Mouse (Mus musculus) lung, adult 2 months (tissue): ENCODE results near the gene Kcnc3.

ENCODE experiments used
- CTCF ChIP-seq: fragments of 200-500 bp; IDR thresholded peaks from 2 replicates; pipeline ENCODE4 v1.5.1; 2011; ENCODE audit warnings: mild to moderate bottlenecking, low read length, control low read depth; ENCODE audit not compliant: insufficient read depth
- POLR2A ChIP-seq: fragments of 200-500 bp; IDR thresholded peaks from 2 replicates; pipeline ENCODE4 v1.6.1; 2011; ENCODE audit warnings: low read depth, mild to moderate bottlenecking, control low read depth, low read length, borderline replicate concordance; ENCODE audit errors: extremely low read depth

DNA sequence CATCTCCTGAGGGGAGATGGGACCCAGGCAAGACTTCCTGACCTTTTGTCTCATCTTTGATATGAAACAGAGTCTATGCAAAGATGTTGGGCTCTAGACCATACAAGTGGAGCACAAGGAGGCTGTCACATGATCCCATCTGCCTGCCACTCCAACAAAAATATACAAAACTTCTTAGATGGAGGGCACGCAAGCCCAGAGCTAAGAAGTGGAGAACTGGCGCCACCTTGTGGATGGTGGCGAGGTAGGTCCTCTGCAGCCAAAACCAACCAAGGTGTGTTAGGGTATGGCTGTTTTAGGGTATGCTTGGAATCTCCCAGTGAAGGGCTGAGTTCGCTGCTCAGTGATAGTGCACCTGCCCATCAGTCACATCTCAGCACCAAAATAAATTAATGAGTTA, 59.5 kb downstream of the Kcnc3 start:
- TF ChIP-seq POLR2A (no peak), CTCF (peak; percentile 83)
